Mouse (Mus musculus) erythroid progenitor cell, adult 5-6 weeks (primary cell): ENCODE measurements at regions not wholly inside any gene's neighbourhood (a gene's known extent, or its start where the extent isn't known, plus 50 kb on each side); places are given as distances from the start of the nearest gene placed in this dataset.

ENCODE experiments used
- ATAC-seq: replicated peaks from 2 replicates; pipeline ENCODE4 v1.8.0; 2016; ENCODE audit warnings: moderate number of reproducible peaks, mild to moderate bottlenecking, moderate TSS enrichment, inconsistent platforms; ENCODE audit not compliant: poor library complexity, low FRiP score, severe bottlenecking

DNA sequence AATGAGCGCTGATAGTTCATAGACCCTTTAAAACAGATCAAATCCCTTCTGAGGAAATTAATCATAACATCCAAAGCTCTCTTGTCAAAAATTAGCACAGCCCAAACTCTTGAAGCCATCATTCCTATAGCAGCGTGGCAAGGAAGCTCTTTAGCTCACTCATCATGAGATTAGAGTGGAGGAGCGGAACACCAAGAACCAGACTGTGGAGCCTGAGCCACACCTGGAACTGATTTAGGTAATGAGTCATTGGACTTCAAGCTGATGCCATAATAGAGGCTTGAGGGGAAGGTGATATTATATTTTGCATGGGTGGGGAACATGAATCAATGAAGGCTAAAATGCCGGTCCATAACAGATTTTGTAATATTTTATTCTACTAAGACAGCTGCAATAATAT is 52.2 kb upstream of the Cxxc4 start:
- no peak for ATAC-seq
